Mouse (Mus musculus) left cerebral cortex, postnatal 25 days (tissue): ENCODE measurements around the gene Mettl21e. TPM values are rescaled to one million over a fixed set of nuclear protein-coding genes. Genes with fewer than 3 reads are reported as not detected.
"Not testable (repeated sequence)": the region's sequence is repeated elsewhere in the genome, so short reads cannot be mapped to it uniquely, and the experiment has no call there.

Source experiments
- DNase-seq, 2 experiments: peaks; one replicate each; pipeline ENCODE4 v3.0.0; 2022; ENCODE audit warnings: low spot score in 2 of 2, mixed read lengths in 1 of 2
- intact Hi-C: fragments of 180-260 bp; cut with DNase I; formaldehyde crosslinking; loops from one replicate; pipeline ENCODE4 v1.15.1; 2025
- total RNA-seq, 2 experiments: library from RNA; stranded (reverse); gene quantifications; 2 replicates each; pipeline ENCODE4 v1.2.3; 2021

The Mettl21e gene
- total RNA-seq: not detected

- DNase-seq: peak in 1 of 2 experiments; percentile 54
- intact Hi-C loops: loop anchor here (2.0 kb wide), 1 partner anchor 20 kb away; no protein-coding TSS in a partner anchor
Measured at GRCm38 (mm10) chr1:44218876-44219275, at the start of gene Mettl21e. Mettl21e (minus strand) TSS chr1:44218961.

DNA sequence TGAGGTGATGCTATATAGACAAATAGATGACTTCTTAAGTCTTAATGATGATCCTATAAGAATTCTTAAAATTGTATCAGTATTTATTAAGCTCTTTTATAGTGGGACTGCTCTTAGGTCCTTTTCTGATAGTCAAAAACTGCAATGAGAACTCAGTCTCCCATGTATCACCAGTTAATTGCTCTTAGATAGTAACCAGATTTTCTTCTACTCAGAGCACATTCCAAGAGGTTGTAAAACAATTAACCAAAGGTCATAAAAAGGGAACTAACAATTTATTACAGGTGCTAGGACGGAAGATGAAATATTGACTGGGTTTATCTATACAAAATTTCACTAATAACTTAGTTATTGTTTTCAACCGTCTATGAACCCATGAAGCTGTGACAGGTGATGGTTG lies 21.7 kb upstream of the Mettl21e start:
- intact Hi-C loops: not testable (repeated sequence)

GRCm38 (mm10) chr1:44239969-44240368 lies 21.2 kb upstream of the Mettl21e start:
- no peak for DNase-seq
- intact Hi-C loops: no loop called here

More for the DNA sequence above, 21.7 kb upstream of the Mettl21e start:
- not testable (repeated sequence) for DNase-seq

DNA sequence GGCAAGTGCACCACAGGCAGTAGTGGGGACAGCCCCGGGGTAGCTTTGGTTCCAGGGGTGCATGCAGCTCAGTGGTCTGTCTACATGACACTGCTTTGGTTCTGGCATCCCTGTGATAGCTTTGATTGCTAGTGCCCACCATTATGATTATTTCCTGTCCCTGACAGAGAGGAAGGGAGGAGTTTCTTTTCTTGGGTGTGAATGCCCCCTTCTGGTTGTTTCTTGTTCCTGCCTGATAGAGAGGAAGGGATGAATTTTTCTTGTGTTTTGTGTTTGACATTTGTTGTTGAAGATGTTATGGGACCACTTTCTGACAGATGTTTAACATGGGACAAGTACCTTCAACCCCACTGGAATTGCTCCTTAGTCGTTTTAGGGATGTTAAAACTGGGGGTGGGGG lies 18.5 kb upstream of the Mettl21e start:
- no peak for DNase-seq
- intact Hi-C loops: no loop called here

GRCm38 (mm10) chr1:44235311-44235710 lies 16.6 kb upstream of the Mettl21e start:
- intact Hi-C loops: no loop called here

DNA sequence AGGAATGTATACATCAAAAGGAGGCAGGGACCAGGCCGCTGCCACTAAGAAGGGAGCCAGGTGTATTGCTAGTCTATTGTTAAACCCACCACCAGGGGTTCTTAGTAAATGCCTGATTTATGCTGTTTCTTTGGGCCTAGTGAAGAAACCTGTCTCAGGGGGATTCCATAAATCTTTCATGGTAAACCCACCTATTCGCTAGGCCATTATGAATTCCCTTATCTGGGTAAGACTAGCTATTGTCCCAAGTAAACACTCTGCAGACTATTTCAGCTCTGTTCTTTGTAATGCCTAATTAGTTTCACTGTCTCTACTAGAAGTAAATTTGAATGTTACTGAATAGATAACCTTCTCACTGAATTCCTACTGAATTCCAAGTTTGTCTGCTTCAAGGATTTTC lies 15.8 kb upstream of the Mettl21e start:
- DNase-seq, intact Hi-C loops: not testable (repeated sequence)

More at GRCm38 (mm10) chr1:44235311-44235710, 16.6 kb upstream of the Mettl21e start:
- no peak for DNase-seq

GRCm38 (mm10) chr1:44229044-44229443 lies 10.3 kb upstream of the Mettl21e start:
- DNase-seq: peak; percentile 60 to 76
- intact Hi-C loops: loop anchor here (1.0 to 5.0 kb wide), 3 partner anchors 512 to 1538 kb away; partner anchors contain the start of gene Col3a1

DNA sequence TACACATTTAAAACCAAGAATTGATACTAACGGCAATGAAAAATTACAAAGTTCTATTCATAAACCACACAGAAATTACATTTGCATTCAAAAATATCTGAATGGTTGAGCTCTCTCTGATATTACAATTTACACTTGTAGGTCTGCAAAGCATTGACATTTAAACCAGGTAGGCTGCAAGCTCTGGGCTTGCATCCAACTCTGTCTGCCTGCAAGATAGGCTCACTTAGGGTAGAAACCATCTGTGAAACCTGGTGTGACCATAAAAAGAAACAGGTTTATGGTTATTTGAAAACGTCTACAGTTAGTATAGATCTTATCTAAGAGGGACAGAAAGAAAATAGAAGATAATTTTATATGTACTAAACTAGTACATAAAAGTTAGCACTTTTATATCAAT lies 1.6 kb downstream of the Mettl21e start:
- intact Hi-C loops: no loop called here
- peak; percentile 42 to 68 for DNase-seq

DNA sequence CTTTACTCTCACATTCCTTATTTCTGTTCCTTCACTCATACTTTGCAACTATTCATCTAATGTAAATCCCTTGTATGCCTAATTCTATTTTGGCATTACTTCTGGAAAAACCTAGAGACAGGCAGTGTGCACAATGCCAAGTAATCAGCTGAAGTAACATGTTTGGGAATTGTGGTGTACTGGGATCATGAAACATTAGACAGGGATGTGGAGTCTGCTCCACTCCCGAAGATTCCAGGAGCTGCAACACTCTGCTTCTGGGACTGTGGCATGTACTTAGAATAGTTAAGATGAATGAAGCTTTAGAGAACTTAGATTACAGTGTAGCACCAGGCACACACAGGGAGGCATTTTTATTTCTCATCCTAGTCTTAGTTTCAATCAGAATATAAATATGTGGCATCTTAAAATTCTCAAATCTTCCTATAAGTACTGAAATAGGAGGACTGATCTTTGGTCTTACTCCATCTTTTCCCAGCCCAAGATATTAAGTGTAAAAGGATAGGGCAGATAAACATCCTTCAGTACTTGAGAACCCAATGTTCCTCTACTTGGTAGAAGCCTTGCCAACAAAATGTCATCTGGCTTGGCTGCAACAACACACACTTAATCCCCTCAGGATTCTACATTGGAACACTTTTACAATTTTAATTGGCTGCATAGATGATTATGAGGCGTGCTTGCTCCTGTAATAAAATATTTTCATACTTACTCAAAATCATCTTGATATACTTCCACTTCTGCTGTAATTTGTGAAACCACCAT lies 2.2 kb downstream of the Mettl21e start:
- DNase-seq: no peak
- intact Hi-C loops: no loop called here

DNA sequence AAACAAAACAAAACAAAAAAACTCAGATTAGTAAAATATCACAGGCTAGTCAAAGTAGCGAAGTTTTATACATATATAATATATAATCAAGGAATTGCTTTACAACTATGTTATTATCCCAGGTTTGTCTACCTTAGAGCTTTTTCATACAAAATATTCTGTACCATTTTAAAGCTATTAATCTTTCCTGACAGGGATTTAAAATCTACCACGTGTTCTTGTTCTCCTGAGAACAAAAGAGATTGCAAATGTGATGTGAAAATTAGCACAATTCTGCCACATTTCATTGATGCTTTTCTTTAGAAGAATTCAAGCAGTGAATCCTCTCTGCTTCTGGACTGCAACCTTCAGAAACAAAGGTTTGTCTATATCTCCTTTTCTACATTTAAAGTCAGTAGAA lies 4.3 kb downstream of the Mettl21e start:
- no peak for DNase-seq
- intact Hi-C loops: no loop called here

- intact Hi-C loops: no loop called here
- no peak for DNase-seq
Measured at GRCm38 (mm10) chr1:44202876-44203275, 15.9 kb downstream of the Mettl21e start.

GRCm38 (mm10) chr1:44198273-44199171 lies 20.2 kb downstream of the Mettl21e start:
- DNase-seq: peak; percentile 54 to 87
- intact Hi-C loops: loop anchor here (2.0 kb wide), 1 partner anchor 20 kb away; the partner anchor contains the start of gene Mettl21e

DNA sequence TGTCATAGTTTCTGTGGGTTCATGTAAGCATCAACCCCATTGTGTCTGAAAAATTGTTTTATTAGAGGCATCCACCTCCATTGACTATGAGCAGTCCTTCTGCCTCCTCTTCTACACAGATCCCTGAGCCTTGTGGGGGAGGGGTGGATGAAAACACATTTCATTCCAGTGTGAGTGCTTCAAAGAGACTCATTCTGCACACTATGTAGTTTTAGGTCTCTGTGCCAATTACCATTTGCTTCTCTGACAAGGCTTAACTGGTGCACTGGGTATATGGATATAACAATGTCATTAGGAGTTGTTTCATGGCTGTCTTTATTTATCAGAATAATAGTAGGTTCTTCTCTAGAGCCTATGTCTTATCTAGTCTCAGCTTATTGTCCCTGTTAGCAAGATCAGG lies 32.4 kb downstream of the Mettl21e start:
- DNase-seq: peak in 1 of 2 experiments; percentile 58
- intact Hi-C loops: no loop called here

DNA sequence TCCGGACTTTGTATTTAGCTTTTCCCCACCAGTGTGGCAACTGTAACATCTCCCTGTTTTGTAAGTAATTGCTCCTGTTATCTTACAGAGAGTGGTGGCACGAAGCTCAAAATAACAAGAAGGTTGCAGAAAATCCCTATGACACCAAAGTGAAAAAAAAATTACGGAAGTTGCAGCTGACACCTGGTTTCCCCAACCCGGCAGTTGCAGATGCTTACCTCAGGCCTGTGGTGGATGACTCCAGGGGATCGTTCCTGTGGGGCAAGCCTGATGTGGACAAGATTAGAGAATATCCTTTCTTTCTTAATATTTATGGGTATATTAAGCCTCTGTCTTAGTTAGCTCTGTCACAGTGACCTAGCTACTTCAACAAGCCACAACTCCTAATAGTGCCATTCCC lies 40.7 kb downstream of the Mettl21e start:
- intact Hi-C loops: no loop called here
- no peak for DNase-seq

DNA sequence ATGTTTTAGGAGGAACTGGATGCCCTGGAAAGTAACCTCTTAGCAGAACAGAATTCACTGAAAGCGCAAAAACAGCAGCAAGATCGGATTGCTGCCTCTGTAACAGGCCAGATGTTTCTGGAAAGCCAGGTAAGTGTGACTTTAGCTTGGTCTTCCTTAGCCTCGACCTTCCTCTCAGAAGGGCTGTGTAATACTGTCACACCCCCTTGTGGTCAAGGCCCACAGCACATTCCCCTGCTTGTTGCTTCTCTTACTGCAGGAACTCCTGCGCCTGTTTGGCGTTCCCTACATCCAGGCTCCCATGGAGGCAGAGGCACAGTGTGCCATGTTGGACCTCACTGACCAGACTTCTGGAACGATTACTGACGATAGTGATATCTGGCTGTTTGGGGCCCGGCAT lies 44.9 kb downstream of the Mettl21e start:
- no peak for DNase-seq
- intact Hi-C loops: no loop called here

DNA sequence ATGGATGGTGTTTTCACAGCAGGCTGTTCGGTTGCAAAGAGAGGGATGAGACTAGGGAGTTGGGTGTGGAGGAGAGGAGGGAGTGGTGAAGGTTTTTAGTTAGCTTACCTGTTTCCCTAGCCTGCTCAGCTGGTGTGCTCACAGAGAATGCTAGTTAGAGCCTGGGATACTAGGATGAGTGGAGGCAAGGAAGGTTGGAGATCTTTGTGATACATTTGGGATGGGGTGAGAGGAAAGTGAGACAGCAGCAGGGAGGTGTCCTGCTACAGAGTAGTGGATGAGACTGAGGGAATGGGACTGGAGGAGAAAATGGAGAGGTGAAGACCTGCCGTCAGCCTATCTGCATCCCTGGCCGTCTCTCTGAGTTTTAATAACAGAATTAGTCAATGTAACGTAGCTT lies 46.1 kb downstream of the Mettl21e start:
- intact Hi-C loops: no loop called here

GRCm38 (mm10) chr1:44167859-44168383 lies 50.8 kb downstream of the Mettl21e start:
- DNase-seq: no peak
- intact Hi-C loops: no loop called here

More for the DNA sequence above, 46.1 kb downstream of the Mettl21e start:
- DNase-seq: no peak

GRCm38 (mm10) chr1:44162389-44162788 lies 56.4 kb downstream of the Mettl21e start:
- intact Hi-C loops: no loop called here

DNA sequence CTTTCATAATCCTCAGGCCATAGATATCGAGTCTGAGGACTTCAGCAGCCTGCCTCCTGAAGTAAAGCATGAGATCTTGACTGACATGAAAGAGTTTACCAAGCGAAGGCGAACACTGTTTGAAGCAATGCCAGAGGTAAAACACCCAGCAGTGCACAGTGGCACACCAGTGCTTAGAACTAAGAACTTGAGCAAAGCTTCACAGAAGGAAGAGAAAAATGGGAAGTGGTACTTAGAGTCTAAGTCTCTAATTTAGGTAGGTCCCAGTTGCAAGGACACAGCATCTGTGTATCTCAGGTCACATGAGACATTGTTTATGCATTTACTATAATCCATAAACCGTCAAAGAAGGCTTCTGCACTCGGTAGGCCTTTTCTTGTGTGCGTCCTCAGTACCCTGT lies 56.9 kb downstream of the Mettl21e start:
- no peak for DNase-seq
- intact Hi-C loops: no loop called here

More at GRCm38 (mm10) chr1:44162389-44162788, 56.4 kb downstream of the Mettl21e start:
- no peak for DNase-seq

DNA sequence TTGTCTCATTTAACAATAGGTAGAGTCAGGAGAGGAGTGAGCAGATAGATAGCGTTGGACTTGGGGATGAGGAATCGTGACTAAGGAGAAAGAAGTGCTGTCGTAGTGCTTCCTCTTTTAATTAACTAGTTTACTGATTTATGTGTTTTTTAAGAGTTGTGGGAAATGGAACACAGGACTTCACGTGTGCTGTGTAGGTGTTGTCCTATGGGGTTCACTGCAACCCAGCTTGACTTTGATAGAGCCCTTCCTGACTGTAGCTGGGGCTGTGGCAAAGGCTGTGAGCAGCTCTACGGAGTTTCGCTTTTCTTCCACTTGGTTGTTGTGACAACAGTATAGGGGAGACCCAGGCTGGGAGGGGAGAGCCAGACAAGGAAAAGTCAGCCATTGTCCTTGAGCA lies 60.4 kb downstream of the Mettl21e start:
- DNase-seq: no peak
- intact Hi-C loops: no loop called here
